Mouse (Mus musculus): ENCODE measurements around the gene Pick1.

GRCm38 (mm10) chr15:79283371-79283770 is 54.4 kb downstream of the Pick1 start:
- TF ChIP-seq CTCF (IDR thresholded peaks at IDR 0.05; ENCODE audit: low read depth): no peak
- TF ChIP-seq EP300 (IDR thresholded peaks at IDR 0.05; ENCODE audit: low read depth): no peak

Data from liver, embryonic 14.5 days (tissue).